Mouse (Mus musculus): Measurements from ENCODE around the gene Cyb5rl. TPM values are rescaled to one million over a fixed set of nuclear protein-coding genes. Genes with fewer than 3 reads are reported as not detected.

Cyb5rl gene
- polyA plus RNA-seq, 1 experiment from 2014 or later = 8.1 TPM

DNA sequence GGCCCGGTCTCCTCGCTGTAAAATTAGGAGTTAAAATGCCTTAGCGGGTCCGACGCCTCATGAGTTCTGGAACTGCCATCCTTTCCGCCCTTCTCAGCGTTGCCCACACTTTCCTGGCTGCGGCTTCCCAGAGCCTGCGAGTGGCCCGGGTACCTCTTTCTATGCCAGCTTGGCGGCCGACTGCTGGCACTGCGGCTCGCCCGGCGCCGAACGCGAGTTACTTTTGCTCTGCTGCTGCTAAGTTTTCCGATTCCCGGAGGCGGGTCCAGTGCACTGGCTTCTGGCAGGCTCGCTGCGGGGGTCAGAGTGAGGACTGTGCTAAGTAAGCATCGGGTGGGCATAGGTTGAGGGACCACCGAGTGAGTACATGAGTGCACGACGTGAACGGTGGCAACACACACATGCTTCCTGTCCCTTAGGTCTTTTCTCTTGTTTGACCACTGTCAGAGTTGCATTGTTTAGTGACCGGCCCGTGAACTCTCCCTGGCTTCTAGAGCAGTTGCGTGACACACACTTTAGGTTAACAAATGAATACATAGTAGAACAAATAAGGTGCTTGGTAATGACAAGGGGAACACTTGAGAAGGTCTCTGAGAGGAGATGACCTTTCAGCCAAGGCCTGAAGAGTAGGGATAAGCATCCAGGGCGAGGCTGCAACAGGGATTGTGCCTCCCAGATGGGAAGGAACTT lies 508 bp downstream of the Cyb5rl start:
- H3K9me3 ChIP-seq = no peaks in the 10 kb centered on the region
- H3K4me3 ChIP-seq = peak overlapping the region; percentile 89
- H3K27ac ChIP-seq (replicated peaks) = peak overlapping the region; percentile 89
- WGBS = 4% methylated on average over 33 of the region's 33 CpGs
- H3K4me1 ChIP-seq = peaks cover 23% of the 10 kb centered on the region
- no peaks in the 10 kb centered on the region for H3K27me3 ChIP-seq (replicated peaks; ENCODE audit: low read depth, poor library complexity, severe bottlenecking)
- peaks cover 26% of the 10 kb centered on the region for H3K36me3 ChIP-seq (replicated peaks)
- DNase-seq (ENCODE audit: low spot score) = peak; percentile 42

GRCm38 (mm10) chr4:107072343-107072742 lies 5.6 kb downstream of the Cyb5rl start:
- Histone ChIP-seq H3K4me1 (peaks cover 9% of the 10 kb centered on the region), H3K27ac (replicated peaks) (no peak overlapping the region), H3K9me3 (no peaks in the 10 kb centered on the region), H3K36me3 (replicated peaks) (no peaks in the 10 kb centered on the region), H3K4me3 (no peak overlapping the region), H3K27me3 (replicated peaks; ENCODE audit: low read depth, poor library complexity, severe bottlenecking) (no peaks in the 10 kb centered on the region)
- no peak for DNase-seq (ENCODE audit: low spot score)
- WGBS = 85% methylated on average over 9 of the region's 9 CpGs

GRCm38 (mm10) chr4:107075456-107075855 lies 8.7 kb downstream of the Cyb5rl start:
- H3K36me3 ChIP-seq (replicated peaks) = no peaks in the 10 kb centered on the region
- WGBS = 70% methylated on average over 5 of the region's 5 CpGs

DNA sequence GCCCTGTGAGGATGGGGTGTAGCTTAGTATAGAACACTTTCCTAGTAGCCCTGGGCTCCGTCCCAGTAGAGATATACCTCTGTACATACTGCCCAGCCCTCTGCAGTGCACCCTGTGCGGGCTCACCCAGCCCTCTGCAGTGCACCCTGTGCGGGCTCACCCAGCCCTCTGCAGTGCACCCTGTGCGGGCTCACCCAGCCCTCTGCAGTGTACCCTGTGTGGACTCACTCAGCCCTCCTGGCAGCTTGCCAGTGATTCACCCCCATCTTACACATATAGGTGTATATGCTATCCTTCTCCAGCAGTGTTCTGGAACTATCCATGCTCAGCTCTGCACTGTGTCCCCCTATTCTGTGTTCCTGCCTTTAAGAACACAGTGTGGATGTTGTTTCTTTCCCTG lies 12.1 kb downstream of the Cyb5rl start:
- Histone ChIP-seq H3K27ac (replicated peaks) (0 out of 2 replicates have a peak overlapping the region, but pooled peaks have one; percentile 40), H3K9me3 (no peaks in the 10 kb centered on the region), H3K4me1 (peaks cover 15% of the 10 kb centered on the region), H3K4me3 (no peak overlapping the region), H3K27me3 (replicated peaks; ENCODE audit: low read depth, poor library complexity, severe bottlenecking) (no peaks in the 10 kb centered on the region), H3K36me3 (replicated peaks) (no peaks in the 10 kb centered on the region)
- no peak for DNase-seq (ENCODE audit: low spot score)
- 89% methylated on average over 4 of the region's 4 CpGs for WGBS

More at GRCm38 (mm10) chr4:107075456-107075855, 8.7 kb downstream of the Cyb5rl start:
- no peak for DNase-seq (ENCODE audit: low spot score)
- H3K4me3 ChIP-seq = no peak overlapping the region
- no peak overlapping the region for H3K27ac ChIP-seq (replicated peaks)
- no peaks in the 10 kb centered on the region for H3K9me3 ChIP-seq
- no peaks in the 10 kb centered on the region for H3K4me1 ChIP-seq
- H3K27me3 ChIP-seq (replicated peaks; ENCODE audit: low read depth, poor library complexity, severe bottlenecking) = no peaks in the 10 kb centered on the region

- no peak for DNase-seq (ENCODE audit: low spot score)
- Histone ChIP-seq H3K27ac (replicated peaks) (no peak overlapping the region), H3K4me3 (no peak overlapping the region), H3K27me3 (replicated peaks; ENCODE audit: low read depth, poor library complexity, severe bottlenecking) (no peaks in the 10 kb centered on the region), H3K4me1 (peaks cover 24% of the 10 kb centered on the region), H3K36me3 (replicated peaks) (no peaks in the 10 kb centered on the region), H3K9me3 (no peaks in the 10 kb centered on the region)
Observed at GRCm38 (mm10) chr4:107079716-107080115, 12.9 kb downstream of the Cyb5rl start.

DNA sequence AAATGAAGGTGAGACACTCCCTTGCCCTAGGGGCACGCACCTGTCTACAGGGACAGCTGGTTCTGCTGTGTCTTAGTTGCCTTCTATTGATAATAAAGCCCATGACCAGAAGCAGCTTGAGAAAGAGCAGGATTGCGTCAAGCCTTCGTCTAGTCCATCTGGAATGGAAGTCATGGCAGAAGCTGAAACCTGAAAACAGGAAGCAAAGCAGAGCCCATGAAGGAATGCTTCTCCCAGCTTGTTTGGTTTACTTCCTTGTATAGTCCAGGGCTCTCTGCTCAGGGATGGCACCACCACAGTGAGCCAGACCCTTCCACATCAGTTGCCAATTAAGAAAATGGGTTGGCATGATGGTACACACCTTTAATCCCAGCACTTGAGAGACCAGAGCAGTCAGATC lies 15.4 kb downstream of the Cyb5rl start:
- no peaks in the 10 kb centered on the region for H3K27me3 ChIP-seq (replicated peaks; ENCODE audit: low read depth, poor library complexity, severe bottlenecking)
- no peak overlapping the region; the same call in 1 of the 2 replicates for H3K27ac ChIP-seq (replicated peaks)
- H3K4me3 ChIP-seq = no peak overlapping the region
- WGBS = 89% methylated on average over 3 of the region's 3 CpGs
- H3K9me3 ChIP-seq = no peaks in the 10 kb centered on the region
- H3K4me1 ChIP-seq = peaks cover 40% of the 10 kb centered on the region
- no peak for DNase-seq (ENCODE audit: low spot score)
- no peaks in the 10 kb centered on the region for H3K36me3 ChIP-seq (replicated peaks)

DNA sequence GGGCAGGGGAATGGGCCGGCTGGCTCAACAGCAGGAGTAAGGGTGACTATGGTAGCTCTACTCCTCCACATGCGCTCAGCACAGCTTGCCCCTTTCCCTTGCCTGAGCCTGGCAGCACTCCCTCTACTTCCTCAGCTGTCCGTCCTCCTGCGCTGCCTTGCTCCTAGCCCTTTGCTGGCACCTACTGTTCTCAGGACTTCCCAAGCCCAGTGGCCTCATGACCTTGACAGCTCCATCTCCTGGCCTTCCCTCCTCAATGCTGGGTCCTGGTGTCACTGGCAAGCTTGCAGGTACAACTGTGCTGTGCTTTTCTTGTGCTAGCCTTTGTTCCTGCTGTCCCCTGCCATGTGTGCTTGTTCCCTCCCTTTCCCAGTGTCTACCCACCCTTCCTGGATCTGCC lies 16.3 kb downstream of the Cyb5rl start:
- peaks cover 40% of the 10 kb centered on the region for H3K4me1 ChIP-seq
- WGBS = 94% methylated on average over 4 of the region's 4 CpGs
- H3K36me3 ChIP-seq (replicated peaks) = no peaks in the 10 kb centered on the region
- DNase-seq (ENCODE audit: low spot score) = no peak
- H3K27ac ChIP-seq (replicated peaks) = peak overlapping the region; percentile 81
- no peaks in the 10 kb centered on the region for H3K9me3 ChIP-seq
- H3K4me3 ChIP-seq = no peak overlapping the region
- no peaks in the 10 kb centered on the region for H3K27me3 ChIP-seq (replicated peaks; ENCODE audit: low read depth, poor library complexity, severe bottlenecking)

DNA sequence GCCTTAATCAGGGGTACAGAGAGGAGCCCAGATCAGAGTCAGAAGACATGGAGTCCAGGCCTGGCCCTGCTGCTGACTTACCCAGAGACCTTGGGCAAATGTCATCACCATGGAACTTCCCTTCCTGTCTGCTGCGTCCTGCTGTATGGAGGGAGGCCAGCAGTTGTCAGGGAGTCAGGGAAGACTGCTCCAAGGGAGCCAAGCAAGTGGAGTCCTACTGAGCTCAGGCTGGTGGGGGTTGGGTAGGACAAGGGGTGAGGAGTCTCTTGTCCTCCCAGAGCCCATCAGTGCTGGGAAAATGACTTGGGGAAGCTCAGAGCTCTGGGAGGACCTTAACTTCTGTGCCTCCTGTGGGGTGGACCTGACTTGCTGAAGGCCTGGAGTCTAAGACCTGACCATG lies 17.6 kb downstream of the Cyb5rl start:
- Histone ChIP-seq H3K4me1 (peaks cover 40% of the 10 kb centered on the region), H3K9me3 (no peaks in the 10 kb centered on the region), H3K27ac (replicated peaks) (peak overlapping the region; percentile 81), H3K36me3 (replicated peaks) (no peaks in the 10 kb centered on the region), H3K27me3 (replicated peaks; ENCODE audit: low read depth, poor library complexity, severe bottlenecking) (no peaks in the 10 kb centered on the region), H3K4me3 (peak overlapping the region; percentile 19; the same call in 1 of the 2 replicates)
- WGBS = 31% methylated on average over 1 of the region's 1 CpGs
- no peak for DNase-seq (ENCODE audit: low spot score)

DNA sequence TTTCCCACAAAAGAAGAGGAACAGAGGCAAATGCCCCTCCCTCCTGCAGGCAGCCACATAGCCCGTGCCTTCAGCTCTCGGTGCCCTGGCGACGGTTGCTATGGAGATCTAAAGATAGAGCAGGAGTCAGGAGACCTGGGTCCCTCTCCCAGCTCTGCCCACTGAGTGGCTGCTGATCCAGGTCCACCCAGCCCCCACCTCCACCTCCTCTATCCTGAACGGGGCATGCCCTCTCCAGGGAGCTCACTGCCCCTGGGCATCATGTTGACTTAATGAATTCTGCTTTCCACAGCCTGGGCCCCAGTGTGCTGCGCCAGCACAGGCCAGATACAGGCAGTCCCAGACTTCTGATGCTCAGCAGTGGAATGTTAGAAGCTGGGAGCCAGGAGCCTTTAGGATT lies 18.1 kb downstream of the Cyb5rl start:
- H3K27me3 ChIP-seq (replicated peaks; ENCODE audit: low read depth, poor library complexity, severe bottlenecking) = no peaks in the 10 kb centered on the region
- no peaks in the 10 kb centered on the region for H3K9me3 ChIP-seq
- WGBS = 13% methylated on average over 6 of the region's 6 CpGs
- H3K36me3 ChIP-seq (replicated peaks) = no peaks in the 10 kb centered on the region
- peak overlapping the region; percentile 81 for H3K27ac ChIP-seq (replicated peaks)
- H3K4me1 ChIP-seq = peaks cover 40% of the 10 kb centered on the region
- DNase-seq (ENCODE audit: low spot score) = peak; percentile 72
- H3K4me3 ChIP-seq = peak overlapping the region; percentile 19

GRCm38 (mm10) chr4:107091696-107092095 lies 24.9 kb downstream of the Cyb5rl start:
- no peak overlapping the region for H3K4me3 ChIP-seq
- H3K4me1 ChIP-seq = peaks cover 55% of the 10 kb centered on the region
- no peak for DNase-seq (ENCODE audit: low spot score)
- WGBS = 82% methylated on average over 14 of the region's 14 CpGs
- no peaks in the 10 kb centered on the region for H3K9me3 ChIP-seq
- peak overlapping the region; percentile 78 for H3K27ac ChIP-seq (replicated peaks)
- H3K27me3 ChIP-seq (replicated peaks; ENCODE audit: low read depth, poor library complexity, severe bottlenecking) = no peaks in the 10 kb centered on the region
- H3K36me3 ChIP-seq (replicated peaks) = no peaks in the 10 kb centered on the region

- Histone ChIP-seq H3K4me3 (no peak overlapping the region), H3K4me1 (peaks cover 80% of the 10 kb centered on the region), H3K9me3 (no peaks in the 10 kb centered on the region), H3K27ac (replicated peaks) (peak overlapping the region; percentile 78), H3K27me3 (replicated peaks; ENCODE audit: low read depth, poor library complexity, severe bottlenecking) (no peaks in the 10 kb centered on the region), H3K36me3 (replicated peaks) (no peaks in the 10 kb centered on the region)
- peak; percentile 73 for DNase-seq (ENCODE audit: low spot score)
- WGBS = 70% methylated on average over 16 of the region's 16 CpGs
Observed at GRCm38 (mm10) chr4:107094484-107095187, 27.8 kb downstream of the Cyb5rl start.

DNA sequence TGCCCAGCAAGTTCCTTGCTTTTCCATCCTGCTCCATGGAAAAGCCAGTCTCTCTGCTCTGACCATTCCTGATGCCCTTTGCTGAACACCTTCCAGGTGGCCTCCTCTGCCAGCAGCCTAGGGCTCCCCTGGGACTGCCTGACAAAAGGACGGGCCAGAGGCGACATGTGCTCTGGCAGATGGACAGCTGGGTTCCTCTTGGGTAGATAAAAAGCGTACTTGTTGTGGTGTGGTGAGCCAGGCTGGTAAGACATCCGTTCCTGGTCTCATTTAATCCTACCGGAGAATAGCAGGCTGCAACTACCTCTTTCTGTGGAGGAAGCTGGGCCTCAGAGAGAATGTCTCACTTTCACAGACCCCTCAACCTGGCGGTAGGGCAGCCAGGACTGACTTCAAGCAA lies 29.3 kb downstream of the Cyb5rl start:
- Histone ChIP-seq H3K4me1 (peaks cover 80% of the 10 kb centered on the region), H3K9me3 (no peaks in the 10 kb centered on the region), H3K4me3 (no peak overlapping the region), H3K36me3 (replicated peaks) (no peaks in the 10 kb centered on the region), H3K27me3 (replicated peaks; ENCODE audit: low read depth, poor library complexity, severe bottlenecking) (no peaks in the 10 kb centered on the region), H3K27ac (replicated peaks) (peak overlapping the region; percentile 70)
- DNase-seq (ENCODE audit: low spot score) = no peak
- 34% methylated on average over 6 of the region's 6 CpGs for WGBS

DNA sequence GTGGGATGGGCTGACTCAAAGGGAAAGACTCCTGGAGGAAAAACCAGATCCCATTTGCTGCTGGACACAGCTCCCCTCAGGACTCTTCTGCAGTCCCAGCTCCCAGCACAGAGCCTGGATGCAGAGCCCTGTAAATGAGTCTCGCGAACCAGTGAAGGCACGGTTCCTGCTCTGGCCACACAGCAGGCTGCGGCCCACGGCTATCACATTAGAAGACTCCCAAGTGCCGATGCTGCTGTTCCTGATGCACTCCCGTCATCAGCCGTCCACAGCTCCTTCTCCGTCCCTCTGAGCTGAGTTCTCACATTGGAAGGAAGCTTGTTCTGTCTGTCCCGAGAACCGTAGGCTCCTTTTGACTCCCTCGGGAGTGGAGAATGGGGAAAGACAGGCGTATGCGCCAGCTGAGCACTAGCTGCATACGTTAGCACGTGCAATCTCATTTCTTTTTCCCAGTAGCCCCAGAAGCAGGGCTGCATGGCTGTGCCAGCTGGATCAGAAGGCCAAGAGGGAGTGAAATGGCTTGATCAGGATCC lies 30.1 kb downstream of the Cyb5rl start, which contains the start of gene Cdcp2:
Gene Cdcp2 (plus strand): TSS at position 51 of the 533 bp plus-strand sequence.
- no peak for DNase-seq (ENCODE audit: low spot score)
- Histone ChIP-seq H3K27me3 (replicated peaks; ENCODE audit: low read depth, poor library complexity, severe bottlenecking) (no peaks in the 10 kb centered on the region), H3K4me1 (peaks cover 71% of the 10 kb centered on the region), H3K9me3 (no peaks in the 10 kb centered on the region), H3K36me3 (replicated peaks) (no peaks in the 10 kb centered on the region), H3K27ac (replicated peaks) (peak within 1 kb of the TSS; percentile 70), H3K4me3 (no peak within 1 kb of the TSS)
- 58% methylated on average over 16 of the region's 16 CpGs for WGBS

Measured in embryonic facial prominence, embryonic 10.5 days (tissue).